Mouse (Mus musculus) left cerebral cortex, postnatal 14 days (tissue): ENCODE measurements around the gene Utp15. TPM values are rescaled to one million over a fixed set of nuclear protein-coding genes. Genes with fewer than 3 reads are reported as not detected.

Source experiments
- DNase-seq, 2 experiments: peaks; one replicate each; pipeline ENCODE4 v3.0.0; 2021 to 2022; ENCODE audit warnings: low spot score in 2 of 2, mixed read lengths in 1 of 2
- intact Hi-C: fragments of 180-260 bp; cut with DNase I; formaldehyde crosslinking; loops from one replicate; pipeline ENCODE4 v1.15.1; 2025
- total RNA-seq, 2 experiments: library from RNA; stranded (reverse); gene quantifications; 2 replicates each; pipeline ENCODE4 v1.2.3; 2021

Utp15 gene
- total RNA-seq, 2 experiments from 2014 or later: 18.1 to 18.8 TPM

GRCm38 (mm10) chr13:98201436-98201835, 61.4 kb downstream of the Utp15 start:
- intact Hi-C loops: no loop called here
- no peak for DNase-seq

Other genes starting within 250 kb of the Utp15 start
- gene Arhgef28, start 56.6 kb downstream of the Utp15 start, total RNA-seq: 10 to 100 TPM; 37.6 to 40.5 TPM
- 10 to 100 TPM; 48.7 to 53.4 TPM for gene Ankra2, start within 50 bp of the Utp15 start, total RNA-seq
- not detected for gene Gm21976, start 16.8 kb upstream of the Utp15 start, total RNA-seq
- 100 to 1,000 TPM; 185 to 191 TPM for gene Btf3, start 54.0 kb upstream of the Utp15 start, total RNA-seq
- gene Foxd1, start 91.2 kb upstream of the Utp15 start, total RNA-seq: 1 to 10 TPM; 1.7 to 2.0 TPM
- gene Gm10320, start 229.0 kb upstream of the Utp15 start, total RNA-seq: not detected